Mouse (Mus musculus) limb, embryonic 14.5 days (tissue): ENCODE data around the gene Gm13272. TPM values are rescaled to one million over a fixed set of nuclear protein-coding genes. Genes with fewer than 3 reads are reported as not detected.
A peak's percentile ranks its signal among the peaks of the same experiment; 100 is the strongest.
"Not testable (repeated sequence)": the region's sequence is repeated elsewhere in the genome, so short reads cannot be mapped to it uniquely, and the experiment has no call there.

Source experiments
- ATAC-seq: fragments of 200-750 bp; cut with Nextera tagmentation; 2 replicates; pipeline ENCODE4 v1.8.0; 2017; ENCODE audit warnings: low read depth, moderate number of reproducible peaks, moderate TSS enrichment; ENCODE audit not compliant: low FRiP score
- DNase-seq: peaks from one replicate; pipeline ENCODE4 v3.0.0-alpha.2; 2015; ENCODE audit warnings: low spot score
- H3K27ac ChIP-seq: fragments of 300-500 bp; sonication (generic); replicated peaks from 2 replicates; pipeline ENCODE4 v1.5.1; 2014; ENCODE audit warnings: low read depth, mild to moderate bottlenecking, low read length, moderate library complexity, mixed read lengths
- H3K27me3 ChIP-seq: fragments of 300-500 bp; sonication (generic); 2 replicates; pipeline ENCODE4 v1.6.1; 2014; ENCODE audit warnings: low read length, mixed read lengths; ENCODE audit not compliant: control insufficient read depth, insufficient read depth
- H3K36me3 ChIP-seq: fragments of 300-500 bp; sonication (generic); 2 replicates; pipeline ENCODE4 v1.6.1; 2014; ENCODE audit warnings: mild to moderate bottlenecking, low read length, moderate library complexity, mixed read lengths; ENCODE audit not compliant: control insufficient read depth, insufficient read depth
- H3K4me1 ChIP-seq: fragments of 300-500 bp; sonication (generic); 2 replicates; pipeline ENCODE4 v1.6.1; 2014; ENCODE audit warnings: antibody characterized with exemption, low read length, mixed read lengths; ENCODE audit not compliant: control insufficient read depth, insufficient read depth
- H3K4me2 ChIP-seq: fragments of 300-500 bp; sonication (generic); replicated peaks from 2 replicates; pipeline ENCODE4 v1.6.1; 2014; ENCODE audit warnings: low read depth, mild to moderate bottlenecking, low read length, moderate library complexity; ENCODE audit not compliant: severe bottlenecking
- H3K4me3 ChIP-seq: fragments of 300-500 bp; sonication (generic); replicated peaks from 2 replicates; pipeline ENCODE4 v1.5.1; 2014; ENCODE audit warnings: low read length
- H3K9ac ChIP-seq: fragments of 300-500 bp; sonication (generic); 2 replicates; pipeline ENCODE4 v1.6.1; 2014; ENCODE audit warnings: mild to moderate bottlenecking, low read depth, low read length, moderate library complexity; ENCODE audit not compliant: severe bottlenecking
- H3K9me3 ChIP-seq: fragments of 300-500 bp; sonication (generic); 2 replicates; pipeline ENCODE4 v1.6.1; 2016; ENCODE audit warnings: low read length; ENCODE audit not compliant: control insufficient read depth
- POLR2A ChIP-seq: fragments of 200-500 bp; IDR thresholded peaks from 2 replicates; pipeline ENCODE4 v1.8.0; 2012; ENCODE audit warnings: inconsistent platforms, mild to moderate bottlenecking, moderate library complexity, borderline replicate concordance; ENCODE audit not compliant: insufficient read depth, insufficient read length; ENCODE audit errors: extremely low read depth
- WGBS: fragments of 180-500 bp; shearing (Covaris S2); extraction: QIAGEN DNeasy Blood & Tissue Kit; methylation state at CpG from one replicate; pipeline ENCODE4 v1.1.7; 2014; 5-methylcytosine and 5-hydroxymethylcytosine counted together
- polyA plus RNA-seq, 2 experiments: library from polyadenylated mRNA; depleted of rRNA in 1 of 2; stranded (reverse) in 1 of 2; unstranded in 1 of 2; fragments of >200 nt; fragmentation: Nextera tagmentation in 1 of 2; extraction: Ambion mirVana in 1 of 2; gene quantifications; 2 replicates each; pipeline versions ENCODE4 v1.2.1 to v1.2.3; 2012 to 2014

Gm13272 gene
- polyA plus RNA-seq, 2 experiments = 0.16 TPM; not detected in 1

- no peaks in the 10 kb centered on the region for H3K9me3 ChIP-seq
- no peaks in the 10 kb centered on the region for H3K36me3 ChIP-seq
- H3K4me1 ChIP-seq = peaks cover 6% of the 10 kb centered on the region; the same call in 1 of the 2 replicates
- H3K4me2 ChIP-seq = no peak overlapping the region
- 65% methylated on average over 3 of the region's 3 CpGs for WGBS
- TF ChIP-seq POLR2A = no peak
- no peak overlapping the region for H3K4me3 ChIP-seq
- no peak for DNase-seq
- no peak overlapping the region for H3K27ac ChIP-seq
- ATAC-seq = no peak
- H3K9ac ChIP-seq = no peak overlapping the region
- H3K27me3 ChIP-seq = no peaks in the 10 kb centered on the region
Observed at GRCm38 (mm10) chr4:88744207-88744606, 35.4 kb upstream of the Gm13272 start.

- 19% methylated on average over 6 of the region's 6 CpGs for WGBS
- Histone ChIP-seq H3K9ac (no peak overlapping the region), H3K4me3 (no peak overlapping the region), H3K4me1 (peaks cover 6% of the 10 kb centered on the region; the same call in 1 of the 2 replicates), H3K36me3 (no peaks in the 10 kb centered on the region), H3K27ac (no peak overlapping the region), H3K4me2 (no peak overlapping the region), H3K9me3 (no peaks in the 10 kb centered on the region), H3K27me3 (no peaks in the 10 kb centered on the region)
- no peak for TF ChIP-seq POLR2A
- no peak for DNase-seq
- ATAC-seq = no peak
Observed at GRCm38 (mm10) chr4:88749926-88750325, 29.7 kb upstream of the Gm13272 start.

GRCm38 (mm10) chr4:88754818-88755340 lies 24.8 kb upstream of the Gm13272 start, which contains the start of gene Gm13271:
Gene Gm13271, plus strand, starts transcription at chr4:88754868.
- not testable (repeated sequence) for H3K9me3 ChIP-seq, DNase-seq, H3K4me3 ChIP-seq, H3K27me3 ChIP-seq, H3K27ac ChIP-seq, H3K36me3 ChIP-seq, H3K4me2 ChIP-seq, ATAC-seq, H3K4me1 ChIP-seq, H3K9ac ChIP-seq
- 75% methylated on average over 14 of the region's 15 CpGs for WGBS

GRCm38 (mm10) chr4:88756581-88757513 lies 22.8 kb upstream of the Gm13272 start:
- H3K4me1 ChIP-seq, DNase-seq, H3K9me3 ChIP-seq, H3K36me3 ChIP-seq, H3K27me3 ChIP-seq, ATAC-seq: not testable (repeated sequence)
- WGBS = 11% methylated on average over 28 of the region's 31 CpGs
- peak overlapping the region; percentile 91 for H3K27ac ChIP-seq
- peak overlapping the region; percentile 47 for H3K4me3 ChIP-seq
- peak overlapping the region; percentile 68 for H3K9ac ChIP-seq
- H3K4me2 ChIP-seq = peak overlapping the region; percentile 63

GRCm38 (mm10) chr4:88757628-88758031 lies 22.0 kb upstream of the Gm13272 start:
- H3K4me1 ChIP-seq, H3K36me3 ChIP-seq, H3K9me3 ChIP-seq, H3K27me3 ChIP-seq: not testable (repeated sequence)
- 0% methylated on average over 16 of the region's 21 CpGs for WGBS
- Histone ChIP-seq H3K9ac (peak overlapping the region; percentile 68), H3K4me2 (peak overlapping the region; percentile 63), H3K4me3 (peak overlapping the region; percentile 47), H3K27ac (peak overlapping the region; percentile 91)
- DNase-seq (peak; percentile 94), ATAC-seq (peak; percentile 100)
- TF ChIP-seq POLR2A = 0 out of 2 replicates have a peak, but pooled peaks have one; percentile 16

- H3K4me3 ChIP-seq, H3K9me3 ChIP-seq, H3K27me3 ChIP-seq, H3K36me3 ChIP-seq, H3K4me2 ChIP-seq, H3K4me1 ChIP-seq, DNase-seq, H3K9ac ChIP-seq, H3K27ac ChIP-seq, ATAC-seq: not testable (repeated sequence)
- WGBS = 89% methylated on average over 9 of the region's 9 CpGs
Observed at GRCm38 (mm10) chr4:88758751-88759150, 20.9 kb upstream of the Gm13272 start.

- not testable (repeated sequence) for DNase-seq, H3K27me3 ChIP-seq, H3K4me1 ChIP-seq, ATAC-seq, H3K9ac ChIP-seq, H3K27ac ChIP-seq, H3K36me3 ChIP-seq, H3K9me3 ChIP-seq
- WGBS = 28% methylated on average over 7 of the region's 14 CpGs
- Histone ChIP-seq H3K4me3 (peak within 1 kb of the TSS; percentile 31), H3K4me2 (peak within 1 kb of the TSS; percentile 37; the same call in 1 of the 2 replicates)
Observed at GRCm38 (mm10) chr4:88759610-88760268, 19.9 kb upstream of the Gm13272 start, which contains the start of gene Gm13283. Gene Gm13283, plus strand, starts transcription at chr4:88760119.
